ENCODE assay signal across 16 mouse cellular contexts in genomic region chr1:59342146-59342545, GRCm38 (mm10).
DNase-seq lines count a peak whose midpoint lies in the region; ATAC-seq and TF ChIP-seq lines count a peak whose summit lies in the region.
"Had no signal": no experiment of that assay in that cellular context is flagged by ENCODE, and none has a peak within 500 bp of the region (broad histone marks: within the 10 kb centered on the region; RNA-seq: fewer than 3 reads in every experiment).

No protein-coding gene starts in this region.

- no peak for TF ChIP-seq CTCF in left cerebral cortex, adult 2 months (IDR thresholded peaks at IDR 0.05)

- peak overlapping the region; percentile 83 for H3K27ac ChIP-seq in hindbrain, embryonic 10.5 days
- H3K27ac ChIP-seq in hindbrain, embryonic 16.5 days (ENCODE audit: low read depth, low read length) = no peak overlapping the region
- peak overlapping the region; percentile 74 for H3K27ac ChIP-seq in embryonic facial prominence, embryonic 10.5 days (replicated peaks)
- peak overlapping the region; percentile 87 for H3K27ac ChIP-seq in forebrain, embryonic 12.5 days
- no peak overlapping the region for H3K27ac ChIP-seq in left cerebral cortex, adult 2 months

- peaks cover 5% of the 10 kb centered on the region; the same call in 1 of the 2 replicates for H3K36me3 ChIP-seq in hindbrain, embryonic 10.5 days
- H3K36me3 ChIP-seq in hindbrain, embryonic 16.5 days (ENCODE audit: control insufficient read depth, insufficient read depth, low read length) = no peaks in the 10 kb centered on the region
- peaks cover 7% of the 10 kb centered on the region for H3K36me3 ChIP-seq in embryonic facial prominence, embryonic 10.5 days (replicated peaks)
- H3K36me3 ChIP-seq in forebrain, embryonic 12.5 days (replicated peaks) = no peaks in the 10 kb centered on the region

- no peak for ATAC-seq in hindbrain, embryonic 16.5 days
- ATAC-seq in forebrain, embryonic 12.5 days (ENCODE audit: low FRiP score) = 0 out of 2 replicates have a peak, but pooled peaks have one; percentile 21
- ATAC-seq: Patski had no signal

- H3K9me3 ChIP-seq in hindbrain, embryonic 10.5 days = peaks cover 9% of the 10 kb centered on the region
- no peaks in the 10 kb centered on the region; the same call in 1 of the 2 replicates for H3K9me3 ChIP-seq in hindbrain, embryonic 16.5 days (ENCODE audit: control insufficient read depth, low read length)
- peaks cover 12% of the 10 kb centered on the region for H3K9me3 ChIP-seq in embryonic facial prominence, embryonic 10.5 days
- peaks cover 7% of the 10 kb centered on the region for H3K9me3 ChIP-seq in forebrain, embryonic 12.5 days

- H3K27me3 ChIP-seq in hindbrain, embryonic 10.5 days (ENCODE audit: insufficient read depth, poor library complexity, severe bottlenecking) = no peaks in the 10 kb centered on the region
- H3K27me3 ChIP-seq in hindbrain, embryonic 16.5 days (replicated peaks; ENCODE audit: control insufficient read depth, insufficient read depth, low read length) = no peaks in the 10 kb centered on the region
- H3K27me3 ChIP-seq in embryonic facial prominence, embryonic 10.5 days (replicated peaks; ENCODE audit: low read depth, poor library complexity, severe bottlenecking) = no peaks in the 10 kb centered on the region
- H3K27me3 ChIP-seq in forebrain, embryonic 12.5 days = no peaks in the 10 kb centered on the region; the same call in 1 of the 2 replicates
- H3K27me3 ChIP-seq: Patski had no signal

- H3K4me3 ChIP-seq in hindbrain, embryonic 10.5 days = no peak overlapping the region
- no peak overlapping the region for H3K4me3 ChIP-seq in hindbrain, embryonic 16.5 days (ENCODE audit: low read length)
- H3K4me3 ChIP-seq in embryonic facial prominence, embryonic 10.5 days = no peak overlapping the region
- no peak overlapping the region for H3K4me3 ChIP-seq in forebrain, embryonic 12.5 days (replicated peaks)
- no peak overlapping the region for H3K4me3 ChIP-seq in left cerebral cortex, adult 2 months

- DNase-seq in hindbrain, embryonic 10.5 days (ENCODE audit: low spot score) = no peak
- DNase-seq in embryonic facial prominence, embryonic 10.5 days (ENCODE audit: low spot score) = no peak
- DNase-seq in mesoderm, embryonic 11.5 days (ENCODE audit: low read depth, low spot score) = peak; percentile 44
- no peak for DNase-seq in left cerebral cortex, adult 2 months (ENCODE audit: extremely low spot score in 1 of 2, low spot score in 2 of 2)
- no peak for DNase-seq in spleen, adult 18-20 months
- no peak for DNase-seq in thymus, postnatal 36 days
- DNase-seq: adrenal gland, postnatal 36 days; B cell, adult 2 months; cerebellum, postnatal 25 days; kidney, adult 9 months; liver; lung, embryonic 14.5 days; thymus, adult 18-20 months had no signal

- 56% methylated on average over 6 of the region's 6 CpGs for WGBS in hindbrain, embryonic 10.5 days
- WGBS in hindbrain, embryonic 16.5 days = 52% methylated on average over 6 of the region's 6 CpGs
- 60% methylated on average over 6 of the region's 6 CpGs for WGBS in embryonic facial prominence, embryonic 10.5 days
- 52% methylated on average over 6 of the region's 6 CpGs for WGBS in forebrain, embryonic 12.5 days

- intact Hi-C loops in left cerebral cortex, adult 2 months (cut with DNase I) = no loop called here

- H3K4me2 ChIP-seq in hindbrain, embryonic 16.5 days (ENCODE audit: low read length) = no peak overlapping the region
- H3K4me2 ChIP-seq in forebrain, embryonic 12.5 days = peak overlapping the region; percentile 46
- H3K4me2 ChIP-seq: lung, embryonic 14.5 days had no signal

- peaks cover 28% of the 10 kb centered on the region for H3K4me1 ChIP-seq in hindbrain, embryonic 10.5 days (replicated peaks)
- H3K4me1 ChIP-seq in hindbrain, embryonic 16.5 days (ENCODE audit: control insufficient read depth, insufficient read depth, low read depth, low read length) = peaks cover 9% of the 10 kb centered on the region
- H3K4me1 ChIP-seq in embryonic facial prominence, embryonic 10.5 days = peaks cover 38% of the 10 kb centered on the region
- H3K4me1 ChIP-seq in forebrain, embryonic 12.5 days = peaks cover 27% of the 10 kb centered on the region

- no peak overlapping the region for H3K9ac ChIP-seq in hindbrain, embryonic 16.5 days (ENCODE audit: low read depth, low read length)
- H3K9ac ChIP-seq in forebrain, embryonic 12.5 days = peak overlapping the region; percentile 34; the same call in 1 of the 2 replicates
- H3K9ac ChIP-seq: lung, embryonic 14.5 days had no signal

Comparison
In these comparisons a context has a peak if more than half of its experiments do, and no peak if none do; other contexts are left out.
1. H3K27ac ChIP-seq: peak in hindbrain, embryonic 10.5 days (single experiment), embryonic facial prominence, embryonic 10.5 days (single experiment) and forebrain, embryonic 12.5 days (single experiment); none in hindbrain, embryonic 16.5 days (single experiment) and left cerebral cortex, adult 2 months (single experiment).